In genomic region chr17:56613893-56614292, GRCm38 (mm10) we compare ENCODE assay signal across 8 mouse cellular contexts. TPM values are rescaled to one million over a fixed set of nuclear protein-coding genes. Genes with fewer than 3 reads are reported as not detected.
A peak's percentile ranks its signal among the peaks of the same experiment; 100 is the strongest.
DNase-seq lines count a peak whose midpoint lies in the region; ATAC-seq and TF ChIP-seq lines count a peak whose summit lies in the region.
"Not testable (repeated sequence)": the region's sequence is repeated elsewhere in the genome, so short reads cannot be mapped to it uniquely, and the experiment has no call there.

No protein-coding gene starts in this region.

- not testable (repeated sequence) for H3K9me3 ChIP-seq in heart, embryonic 16.5 days (replicated peaks; ENCODE audit: control insufficient read depth, low read length); kidney, embryonic 15.5 days (replicated peaks); liver, embryonic 13.5 days (replicated peaks); midbrain, embryonic 15.5 days; stomach, embryonic 14.5 days (ENCODE audit: control insufficient read depth, low read depth, low read length)

- H3K4me1 ChIP-seq in embryonic fibroblast, embryonic 13.5 days (ENCODE audit: control insufficient read depth, insufficient read depth, low read length), result not testable (repeated sequence)
- peaks cover 24% of the 10 kb centered on the region for H3K4me1 ChIP-seq in heart, embryonic 16.5 days (ENCODE audit: control insufficient read depth, insufficient read depth, low read length)
- H3K4me1 ChIP-seq in kidney, embryonic 15.5 days, result peaks cover 49% of the 10 kb centered on the region
- H3K4me1 ChIP-seq in liver, embryonic 13.5 days (replicated peaks), result peaks cover 65% of the 10 kb centered on the region
- H3K4me1 ChIP-seq in midbrain, embryonic 15.5 days, result peaks cover 26% of the 10 kb centered on the region
- peaks cover 15% of the 10 kb centered on the region; the same call in 1 of the 2 replicates for H3K4me1 ChIP-seq in stomach, embryonic 14.5 days (ENCODE audit: control insufficient read depth, insufficient read depth, low read length)

- H3K4me2 ChIP-seq in heart, embryonic 16.5 days (ENCODE audit: low read depth, low read length), result peak overlapping the region; percentile 83
- H3K4me2 ChIP-seq in kidney, embryonic 15.5 days, result peak overlapping the region; percentile 91
- H3K4me2 ChIP-seq in liver, embryonic 13.5 days, result peak overlapping the region; percentile 93
- H3K4me2 ChIP-seq in midbrain, embryonic 15.5 days, result peak overlapping the region; percentile 71
- H3K4me2 ChIP-seq in stomach, embryonic 14.5 days (replicated peaks; ENCODE audit: low read depth, low read length), result peak overlapping the region; percentile 89

- TF ChIP-seq CTCF in embryonic fibroblast, embryonic 13.5 days (IDR thresholded peaks at IDR 0.05; ENCODE audit: borderline replicate concordance, insufficient read depth, low read length), result not testable (repeated sequence)

- peak overlapping the region; percentile 69; the same call in 1 of the 2 replicates for H3K27ac ChIP-seq in embryonic fibroblast, embryonic 13.5 days (ENCODE audit: insufficient read depth, low read length)
- peak overlapping the region; percentile 88 for H3K27ac ChIP-seq in heart, embryonic 16.5 days (ENCODE audit: low read length)
- peak overlapping the region; percentile 92 for H3K27ac ChIP-seq in kidney, embryonic 15.5 days
- peak overlapping the region; percentile 76 for H3K27ac ChIP-seq in liver, embryonic 13.5 days
- H3K27ac ChIP-seq in midbrain, embryonic 15.5 days, result peak overlapping the region; percentile 90
- peak overlapping the region; percentile 80 for H3K27ac ChIP-seq in stomach, embryonic 14.5 days (ENCODE audit: low read length)

- DNase-seq in A20 (ENCODE audit: low read depth, low spot score), result peak; percentile 56
- DNase-seq in adrenal gland, adult 2 months, result peak; percentile 74
- peak; percentile 35 for DNase-seq in liver, embryonic 13.5 days

- peak; percentile 10; the same call in 1 of the 2 replicates for TF ChIP-seq POLR2A in embryonic fibroblast, embryonic 13.5 days (IDR thresholded peaks at IDR 0.05; ENCODE audit: low read depth, low read length)

- H3K27me3 ChIP-seq in heart, embryonic 16.5 days (ENCODE audit: control insufficient read depth, insufficient read depth, low read length); kidney, embryonic 15.5 days; liver, embryonic 13.5 days; midbrain, embryonic 15.5 days (replicated peaks); stomach, embryonic 14.5 days (ENCODE audit: control insufficient read depth, insufficient read depth, low read length): not testable (repeated sequence)

- peak overlapping the region; percentile 68 for H3K4me3 ChIP-seq in embryonic fibroblast, embryonic 13.5 days (ENCODE audit: insufficient read depth, low read length)
- H3K4me3 ChIP-seq in heart, embryonic 16.5 days (ENCODE audit: low read length), result peak overlapping the region; percentile 80
- peak overlapping the region; percentile 70 for H3K4me3 ChIP-seq in kidney, embryonic 15.5 days (replicated peaks)
- H3K4me3 ChIP-seq in liver, embryonic 13.5 days (replicated peaks), result peak overlapping the region; percentile 77
- peak overlapping the region; percentile 56 for H3K4me3 ChIP-seq in midbrain, embryonic 15.5 days
- H3K4me3 ChIP-seq in stomach, embryonic 14.5 days (ENCODE audit: low read depth, low read length), result peak overlapping the region; percentile 70

- H3K36me3 ChIP-seq in heart, embryonic 16.5 days (ENCODE audit: control insufficient read depth, insufficient read depth), result peaks cover 35% of the 10 kb centered on the region
- peaks cover 49% of the 10 kb centered on the region for H3K36me3 ChIP-seq in kidney, embryonic 15.5 days
- H3K36me3 ChIP-seq in liver, embryonic 13.5 days, result peaks cover 50% of the 10 kb centered on the region
- peaks cover 18% of the 10 kb centered on the region; the same call in 1 of the 2 replicates for H3K36me3 ChIP-seq in midbrain, embryonic 15.5 days (replicated peaks)
- H3K36me3 ChIP-seq in stomach, embryonic 14.5 days (ENCODE audit: control insufficient read depth, insufficient read depth, low read length), result peaks cover 38% of the 10 kb centered on the region

- H3K9ac ChIP-seq in heart, embryonic 16.5 days (ENCODE audit: low read length), result peak overlapping the region; percentile 88
- H3K9ac ChIP-seq in kidney, embryonic 15.5 days, result peak overlapping the region; percentile 56
- peak overlapping the region; percentile 89 for H3K9ac ChIP-seq in liver, embryonic 13.5 days
- H3K9ac ChIP-seq in midbrain, embryonic 15.5 days, result peak overlapping the region; percentile 62
- peak overlapping the region; percentile 83 for H3K9ac ChIP-seq in stomach, embryonic 14.5 days (replicated peaks; ENCODE audit: low read depth, low read length)

- WGBS in heart, embryonic 16.5 days, result under 1% methylated on average over 26 of the region's 26 CpGs
- under 1% methylated on average over 26 of the region's 26 CpGs for WGBS in kidney, embryonic 15.5 days
- under 1% methylated on average over 25 of the region's 26 CpGs for WGBS in liver, embryonic 13.5 days (ENCODE audit: insufficient replicate concordance)
- under 1% methylated on average over 26 of the region's 26 CpGs for WGBS in midbrain, embryonic 15.5 days
- WGBS in stomach, embryonic 14.5 days, result under 1% methylated on average over 26 of the region's 26 CpGs

- ATAC-seq in heart, embryonic 16.5 days (replicated peaks; ENCODE audit: extremely low read depth, insufficient read depth, low FRiP score); kidney, embryonic 15.5 days (replicated peaks; ENCODE audit: low FRiP score); liver, embryonic 13.5 days (ENCODE audit: low read depth); midbrain, embryonic 15.5 days (replicated peaks); stomach, embryonic 14.5 days (ENCODE audit: insufficient number of reproducible peaks, insufficient read depth, low FRiP score, low read depth): not testable (repeated sequence)

RNA-seq across cellular contexts. Expression of gene Rpl36, which starts 0.7 kb away (rescaled TPM):
- 100 to 1,000 TPM; 720 to 828 TPM for total RNA-seq in adrenal gland, adult 2 months (2021)
- polyA plus RNA-seq in adrenal gland, adult 2 months (2012; rRNA removed), result 1,273 and 1,721 TPM in 2 replicates
- polyA plus RNA-seq in embryonic fibroblast, embryonic 13.5 days (2011; ENCODE audit: insufficient read length, low read depth, missing spikeins), result 200 and 331 TPM in 2 replicates
- 1,106 and 1,159 TPM in 2 replicates for polyA plus RNA-seq in heart, embryonic 16.5 days (2015; fragmentation: Nextera tagmentation; extraction: Ambion mirVana)
- 1,888 and 2,013 TPM in 2 replicates for polyA plus RNA-seq in kidney, embryonic 15.5 days (2015; fragmentation: Nextera tagmentation; extraction: Ambion mirVana)
- 1,217 and 1,404 TPM in 2 replicates for polyA plus RNA-seq in liver, embryonic 13.5 days (2015; fragmentation: Nextera tagmentation; extraction: Ambion mirVana)
- 917 and 926 TPM in 2 replicates for polyA plus RNA-seq in midbrain, embryonic 15.5 days (2015; fragmentation: Nextera tagmentation; extraction: Ambion mirVana)
- 2,224 and 2,447 TPM in 2 replicates for polyA plus RNA-seq in stomach, embryonic 14.5 days (2014; fragmentation: Nextera tagmentation; extraction: Ambion mirVana)

RNA-seq across cellular contexts. Expression of gene 2410015M20Rik, which starts 4.3 kb away (rescaled TPM):
- 100 to 1,000 TPM; 317 to 361 TPM for total RNA-seq in adrenal gland, adult 2 months (2021)
- 98.0 and 117 TPM in 2 replicates for polyA plus RNA-seq in adrenal gland, adult 2 months (2012; rRNA removed)
- polyA plus RNA-seq in embryonic fibroblast, embryonic 13.5 days (2011; ENCODE audit: insufficient read length, low read depth, missing spikeins), result 134 and 146 TPM in 2 replicates
- polyA plus RNA-seq in heart, embryonic 16.5 days (2015; fragmentation: Nextera tagmentation; extraction: Ambion mirVana), result 329 and 345 TPM in 2 replicates
- 239 and 249 TPM in 2 replicates for polyA plus RNA-seq in kidney, embryonic 15.5 days (2015; fragmentation: Nextera tagmentation; extraction: Ambion mirVana)
- 157 and 167 TPM in 2 replicates for polyA plus RNA-seq in liver, embryonic 13.5 days (2015; fragmentation: Nextera tagmentation; extraction: Ambion mirVana)
- 169 and 175 TPM in 2 replicates for polyA plus RNA-seq in midbrain, embryonic 15.5 days (2015; fragmentation: Nextera tagmentation; extraction: Ambion mirVana)
- polyA plus RNA-seq in stomach, embryonic 14.5 days (2014; fragmentation: Nextera tagmentation; extraction: Ambion mirVana), result 259 and 261 TPM in 2 replicates

RNA-seq across cellular contexts. Expression of gene Lonp1, which starts 12.8 kb away (rescaled TPM):
- total RNA-seq in adrenal gland, adult 2 months (2021), result 100 to 1,000 TPM; 549 to 571 TPM
- 447 and 560 TPM in 2 replicates for polyA plus RNA-seq in adrenal gland, adult 2 months (2012; rRNA removed)
- polyA plus RNA-seq in embryonic fibroblast, embryonic 13.5 days (2011; ENCODE audit: insufficient read length, low read depth, missing spikeins), result 84.6 and 91.7 TPM in 2 replicates
- polyA plus RNA-seq in heart, embryonic 16.5 days (2015; fragmentation: Nextera tagmentation; extraction: Ambion mirVana), result 60.7 and 62.5 TPM in 2 replicates
- polyA plus RNA-seq in kidney, embryonic 15.5 days (2015; fragmentation: Nextera tagmentation; extraction: Ambion mirVana), result 59.7 and 63.8 TPM in 2 replicates
- 41.0 and 42.2 TPM in 2 replicates for polyA plus RNA-seq in liver, embryonic 13.5 days (2015; fragmentation: Nextera tagmentation; extraction: Ambion mirVana)
- 48.9 and 52.9 TPM in 2 replicates for polyA plus RNA-seq in midbrain, embryonic 15.5 days (2015; fragmentation: Nextera tagmentation; extraction: Ambion mirVana)
- 49.3 and 51.3 TPM in 2 replicates for polyA plus RNA-seq in stomach, embryonic 14.5 days (2014; fragmentation: Nextera tagmentation; extraction: Ambion mirVana)

RNA-seq across cellular contexts. Expression of gene Catsperd, which starts 14.1 kb away (rescaled TPM):
- 1 to 10 TPM; 1.1 to 6.6 TPM for total RNA-seq in adrenal gland, adult 2 months (2021)
- 1.4 and 1.9 TPM in 2 replicates for polyA plus RNA-seq in adrenal gland, adult 2 months (2012; rRNA removed)
- polyA plus RNA-seq in embryonic fibroblast, embryonic 13.5 days (2011; ENCODE audit: insufficient read length, low read depth, missing spikeins), result 0.38 and 0.56 TPM in 2 replicates
- 0.29 and 0.31 TPM in 2 replicates for polyA plus RNA-seq in heart, embryonic 16.5 days (2015; fragmentation: Nextera tagmentation; extraction: Ambion mirVana)
- 0.59 and 0.93 TPM in 2 replicates for polyA plus RNA-seq in kidney, embryonic 15.5 days (2015; fragmentation: Nextera tagmentation; extraction: Ambion mirVana)
- polyA plus RNA-seq in liver, embryonic 13.5 days (2015; fragmentation: Nextera tagmentation; extraction: Ambion mirVana), result 0.37 and 0.64 TPM in 2 replicates
- 2.3 and 2.5 TPM in 2 replicates for polyA plus RNA-seq in midbrain, embryonic 15.5 days (2015; fragmentation: Nextera tagmentation; extraction: Ambion mirVana)
- polyA plus RNA-seq in stomach, embryonic 14.5 days (2014; fragmentation: Nextera tagmentation; extraction: Ambion mirVana), result 0.46 and 0.73 TPM in 2 replicates

RNA-seq across cellular contexts. Expression of gene Safb, which starts 29.3 kb away (rescaled TPM):
- 100 to 1,000 TPM in 1 of 2 experiments, 10 to 100 TPM in 1; 87.4 to 126 TPM for total RNA-seq in adrenal gland, adult 2 months (2021)
- 77.8 and 121 TPM in 2 replicates for polyA plus RNA-seq in adrenal gland, adult 2 months (2012; rRNA removed)
- 67.2 and 76.1 TPM in 2 replicates for polyA plus RNA-seq in embryonic fibroblast, embryonic 13.5 days (2011; ENCODE audit: insufficient read length, low read depth, missing spikeins)
- polyA plus RNA-seq in heart, embryonic 16.5 days (2015; fragmentation: Nextera tagmentation; extraction: Ambion mirVana), result 76.5 and 92.3 TPM in 2 replicates
- 109 and 125 TPM in 2 replicates for polyA plus RNA-seq in kidney, embryonic 15.5 days (2015; fragmentation: Nextera tagmentation; extraction: Ambion mirVana)
- polyA plus RNA-seq in liver, embryonic 13.5 days (2015; fragmentation: Nextera tagmentation; extraction: Ambion mirVana), result 44.4 and 59.7 TPM in 2 replicates
- polyA plus RNA-seq in midbrain, embryonic 15.5 days (2015; fragmentation: Nextera tagmentation; extraction: Ambion mirVana), result 120 and 129 TPM in 2 replicates
- 75.4 and 86.5 TPM in 2 replicates for polyA plus RNA-seq in stomach, embryonic 14.5 days (2014; fragmentation: Nextera tagmentation; extraction: Ambion mirVana)
